ENCODE assay signal across 18 mouse cellular contexts in the genomic region with DNA sequence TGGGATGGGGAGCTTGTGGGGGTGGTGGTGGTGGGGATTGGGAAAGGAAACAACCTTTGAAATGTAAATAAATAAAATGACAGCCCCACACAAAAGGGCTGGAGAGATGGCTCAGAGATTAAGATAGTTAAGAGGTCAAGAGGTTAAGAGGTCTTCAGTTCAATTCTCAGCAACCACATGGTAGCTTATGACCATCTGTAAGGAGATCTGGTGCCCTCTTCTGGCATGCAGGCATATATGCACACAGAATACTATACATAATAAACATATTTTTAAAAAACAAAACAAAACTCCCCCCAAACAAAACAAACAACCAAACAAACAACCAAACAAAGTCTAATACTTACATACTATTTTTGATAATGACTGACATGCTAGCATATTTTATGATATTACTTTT.
DNase-seq lines count a peak whose midpoint lies in the region; ATAC-seq and TF ChIP-seq lines count a peak whose summit lies in the region.
"Had no signal": no experiment of that assay in that cellular context is flagged by ENCODE, and none has a peak within 500 bp of the region (broad histone marks: within the 10 kb centered on the region; RNA-seq: fewer than 3 reads in every experiment).

No protein-coding gene starts in this region.

- H3K27me3 ChIP-seq in liver, postnatal 0 days (ENCODE audit: insufficient read depth, low read length) = no peaks in the 10 kb centered on the region
- H3K27me3 ChIP-seq: embryonic facial prominence, embryonic 12.5 days; limb, embryonic 12.5 days had no signal

- ATAC-seq in CD4-positive, CD25-positive, alpha-beta regulatory T cell, adult 4 months = no peak
- no peak for ATAC-seq in liver, postnatal 0 days
- peak; percentile 31; the same call in 1 of the 2 replicates for ATAC-seq in megakaryocyte progenitor cell, adult 5-6 weeks (replicated peaks; ENCODE audit: poor library complexity)
- ATAC-seq: hindbrain, postnatal 0 days had no signal

- TF ChIP-seq EP300 in liver, postnatal 0 days (IDR thresholded peaks at IDR 0.05; ENCODE audit: low read depth) = no peak

- H3K27ac ChIP-seq in liver, postnatal 0 days (ENCODE audit: low read depth) = no peak overlapping the region
- H3K27ac ChIP-seq in ES-E14 (ENCODE audit: insufficient read depth, low read depth, low read length, poor library complexity, severe bottlenecking) = no peak overlapping the region
- H3K27ac ChIP-seq: embryonic facial prominence, embryonic 12.5 days; hindbrain, postnatal 0 days; limb, embryonic 12.5 days had no signal

- H3K9me3 ChIP-seq in liver, postnatal 0 days (ENCODE audit: low read length) = no peaks in the 10 kb centered on the region
- no peaks in the 10 kb centered on the region for H3K9me3 ChIP-seq in ES-E14 (ENCODE audit: control insufficient read depth, insufficient read depth, low read depth, low read length)
- H3K9me3 ChIP-seq: embryonic facial prominence, embryonic 12.5 days had no signal

- TF ChIP-seq CTCF in liver, postnatal 0 days (IDR thresholded peaks at IDR 0.05; ENCODE audit: low read depth) = peak; percentile 48

- H3K36me3 ChIP-seq in liver, postnatal 0 days (replicated peaks; ENCODE audit: insufficient read depth, low read length) = no peaks in the 10 kb centered on the region
- H3K36me3 ChIP-seq in ES-E14 (ENCODE audit: control insufficient read depth, insufficient read depth, low read length, poor library complexity, severe bottlenecking) = no peaks in the 10 kb centered on the region

- in situ Hi-C loops in ES-E14 (cut with MboI; ENCODE audit: low sequenced_read_pairs in 2 of 2, unreplicated experiment in 2 of 2) = no loop called here

- H3K4me1 ChIP-seq in liver, postnatal 0 days (ENCODE audit: insufficient read depth) = no peaks in the 10 kb centered on the region
- no peaks in the 10 kb centered on the region; a peak in 1 of 4 replicates for H3K4me1 ChIP-seq in ES-E14 (ENCODE audit: control insufficient read depth in 2 of 2, insufficient read depth in 2 of 2, low read length in 2 of 2, poor library complexity in 1 of 2)
- H3K4me1 ChIP-seq: embryonic facial prominence, embryonic 12.5 days; limb, embryonic 12.5 days had no signal

- H3K4me3 ChIP-seq in liver, postnatal 0 days (ENCODE audit: low read depth, low read length) = no peak overlapping the region
- no peak overlapping the region for H3K4me3 ChIP-seq in ES-E14 (ENCODE audit: insufficient read depth in 1 of 2, low read depth in 1 of 2, low read length in 2 of 2, poor library complexity in 1 of 2, severe bottlenecking in 1 of 2)
- H3K4me3 ChIP-seq: embryonic facial prominence, embryonic 12.5 days; limb, embryonic 12.5 days had no signal

- H3K9ac ChIP-seq in liver, postnatal 0 days (replicated peaks) = no peak overlapping the region
- no peak overlapping the region for H3K9ac ChIP-seq in ES-E14 (ENCODE audit: insufficient read depth, low read depth, low read length, poor library complexity, severe bottlenecking)
- H3K9ac ChIP-seq: embryonic facial prominence, embryonic 12.5 days; limb, embryonic 12.5 days had no signal

- no peak overlapping the region for H3K4me2 ChIP-seq in liver, postnatal 0 days (ENCODE audit: low read depth, low read length)
- H3K4me2 ChIP-seq: embryonic facial prominence, embryonic 12.5 days; heart, embryonic 11.5 days; limb, embryonic 12.5 days had no signal

- peak; percentile 14 for DNase-seq in CD4-positive, CD25-positive, alpha-beta regulatory T cell, adult 2 months (ENCODE audit: low read depth, low spot score)
- no peak for DNase-seq in liver, postnatal 0 days
- DNase-seq in liver (no peak), ES-E14 (ENCODE audit: low read depth, low spot score) (no peak)
- DNase-seq in ovary, adult 18-20 months (ENCODE audit: low spot score) = no peak
- DNase-seq in ovary, postnatal 14 days (ENCODE audit: low spot score) = no peak
- DNase-seq: B cell, adult 2 months; cerebellum, adult 11-12 months; gastrocnemius, postnatal 10 days; heart, postnatal 4 days; kidney, postnatal 36 days; thymus, postnatal 36 days had no signal

TF ChIP-seq in ES-E14, 5 proteins besides CTCF, POLR2A, EP300 and RAD21:
- TF ChIP-seq CHD2 (IDR thresholded peaks at IDR 0.05; ENCODE audit: low read depth, low read length) (no peak), ZC3H11A (IDR thresholded peaks at IDR 0.05; ENCODE audit: borderline replicate concordance, low read depth, low read length) (peak; percentile 53; the same call in 1 of the 2 replicates)
